Mouse (Mus musculus) myocyte (in vitro differentiated cells): Measurements from ENCODE around the gene Rc3h1. TPM values are rescaled to one million over a fixed set of nuclear protein-coding genes. Genes with fewer than 3 reads are reported as not detected.
"Not testable (repeated sequence)": the region's sequence is repeated elsewhere in the genome, so short reads cannot be mapped to it uniquely, and the experiment has no call there.

Experiments
- H3K27me3 ChIP-seq: one replicate; pipeline ENCODE4 v1.6.1; 2011; ENCODE audit not compliant: control insufficient read depth, insufficient read depth, insufficient read length
- H3K36me3 ChIP-seq: one replicate; pipeline ENCODE4 v1.6.1; 2011; ENCODE audit not compliant: control insufficient read depth, insufficient read depth
- H3K4me2 ChIP-seq: one replicate; pipeline ENCODE4 v1.6.1; 2011; ENCODE audit warnings: low read depth, control low read depth
- H3K4me3 ChIP-seq: one replicate; pipeline ENCODE4 v1.5.1; 2011; ENCODE audit warnings: mild to moderate bottlenecking, control low read depth, moderate library complexity
- H3K79me2 ChIP-seq: one replicate; pipeline ENCODE4 v1.6.1; 2011; ENCODE audit not compliant: control insufficient read depth, insufficient read depth
- H3ac ChIP-seq: one replicate; pipeline ENCODE4 v1.6.1; 2011; ENCODE audit not compliant: control insufficient read depth, insufficient read length
- CEBPB ChIP-seq: IDR thresholded peaks from 2 replicates; pipeline ENCODE4 v1.6.1; 2011; ENCODE audit warnings: mild to moderate bottlenecking, moderate library complexity; ENCODE audit not compliant: poor library complexity, insufficient read depth, severe bottlenecking
- E2F4 ChIP-seq: IDR thresholded peaks from one replicate; pipeline ENCODE4 v1.6.1; 2011; ENCODE audit warnings: mild to moderate bottlenecking, control low read depth, moderate library complexity; ENCODE audit not compliant: insufficient read depth
- MAX ChIP-seq: IDR thresholded peaks from one replicate; pipeline ENCODE4 v1.6.1; 2011; ENCODE audit warnings: low read depth, mild to moderate bottlenecking, control low read depth
- MYOD1 ChIP-seq, 3 experiments: IDR thresholded peaks; one replicate each; pipeline ENCODE4 v1.6.1; 2011; ENCODE audit warnings: control low read depth in 2 of 3, low read depth in 2 of 3, mild to moderate bottlenecking in 2 of 3, moderate library complexity in 1 of 3; ENCODE audit not compliant: insufficient read length in 2 of 3, control insufficient read depth in 1 of 3
- MYOG ChIP-seq, 3 experiments: IDR thresholded peaks; one replicate each; pipeline ENCODE4 v1.6.1; 2011; ENCODE audit warnings: control low read depth in 2 of 3, low read depth in 2 of 3, mild to moderate bottlenecking in 2 of 3; ENCODE audit not compliant: insufficient read length in 2 of 3, control insufficient read depth in 1 of 3, insufficient read depth in 1 of 3
- POLR2A ChIP-seq: IDR thresholded peaks from one replicate; pipeline ENCODE4 v1.6.1; 2011; ENCODE audit warnings: low read depth, mild to moderate bottlenecking, control low read depth, moderate library complexity; ENCODE audit not compliant: insufficient read length
- POLR2AphosphoS2 ChIP-seq: IDR thresholded peaks from one replicate; pipeline ENCODE4 v1.6.1; 2011; ENCODE audit warnings: low read depth, control low read depth; ENCODE audit not compliant: insufficient read length
- REST ChIP-seq: IDR thresholded peaks from one replicate; pipeline ENCODE4 v1.6.1; 2011; ENCODE audit warnings: mild to moderate bottlenecking, control low read depth, moderate library complexity; ENCODE audit not compliant: insufficient read depth, insufficient read length
- SRF ChIP-seq: IDR thresholded peaks from one replicate; pipeline ENCODE4 v1.6.1; 2011; ENCODE audit warnings: low read depth; ENCODE audit not compliant: control insufficient read depth, insufficient read length
- TCF12 ChIP-seq: IDR thresholded peaks from one replicate; pipeline ENCODE4 v1.6.1; 2011; ENCODE audit warnings: mild to moderate bottlenecking, control low read depth; ENCODE audit not compliant: poor library complexity, insufficient read depth, severe bottlenecking
- TCF3 ChIP-seq: IDR thresholded peaks from one replicate; pipeline ENCODE4 v1.6.1; 2011; ENCODE audit warnings: low read depth, control low read depth; ENCODE audit not compliant: insufficient read length
- USF1 ChIP-seq: IDR thresholded peaks from one replicate; pipeline ENCODE4 v1.6.1; 2011; ENCODE audit warnings: low read depth, mild to moderate bottlenecking, control low read depth, moderate library complexity
- polyA plus RNA-seq: library from polyadenylated mRNA; unstranded; fragments of >200 nt; fragmentation: generic; extraction: Trizol; gene quantifications from one replicate; pipeline ENCODE4 v1.2.1, GENCODE M21; 2012; ENCODE audit warnings: missing spikeins

Gene Rc3h1
- 2.8 TPM for polyA plus RNA-seq

DNA sequence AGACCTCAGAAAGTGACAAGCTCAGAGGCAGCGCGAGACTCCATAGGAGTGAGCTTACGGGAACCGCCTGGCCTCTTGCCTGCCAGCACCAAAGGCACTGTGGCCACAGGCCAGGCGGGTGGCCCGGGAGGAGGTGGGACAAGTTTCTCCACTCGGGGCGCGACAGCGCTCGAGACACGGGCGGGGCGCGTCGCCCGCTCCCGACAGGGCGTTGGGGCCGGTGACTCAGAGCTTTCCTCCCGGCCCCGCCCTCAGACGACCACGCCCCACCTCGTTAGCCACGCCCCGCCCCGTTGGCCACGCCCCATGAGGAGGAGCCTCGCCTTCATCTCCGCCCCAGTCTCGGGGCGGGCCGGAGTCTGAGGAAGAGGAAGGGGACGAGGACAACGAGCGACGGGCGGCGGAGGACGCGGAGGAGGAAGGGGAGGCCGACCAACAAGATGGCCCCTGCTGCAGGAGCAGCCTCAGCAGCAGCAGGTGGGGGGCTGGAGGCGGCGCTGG, at the start of gene Rc3h1:
Gene Rc3h1, plus strand, starts transcription at position 362 of the 501 bp plus-strand sequence.
- peak within 1 kb of the TSS; percentile 79 for H3K4me3 ChIP-seq
- H3ac ChIP-seq, result peak within 1 kb of the TSS; percentile 86
- H3K79me2 ChIP-seq, result peaks cover 43% of the 10 kb centered on the region
- no peaks in the 10 kb centered on the region for H3K27me3 ChIP-seq
- no peaks in the 10 kb centered on the region for H3K36me3 ChIP-seq
- H3K4me2 ChIP-seq, result peak within 1 kb of the TSS; percentile 94
- peak in 1 of 3 experiments; percentile 8 for TF ChIP-seq MYOG (IDR thresholded peaks at IDR 0.05; ENCODE audit: control insufficient read depth in 1 of 3, insufficient read depth in 1 of 3, insufficient read length in 2 of 3, low read depth in 2 of 3)
- peak; percentile 95 for TF ChIP-seq POLR2AphosphoS2
- peak in 1 of 3 experiments; percentile 33 for TF ChIP-seq MYOD1 (IDR thresholded peaks at IDR 0.05; ENCODE audit: control insufficient read depth in 1 of 3, insufficient read length in 2 of 3, low read depth in 2 of 3)
- no peak for TF ChIP-seq TCF3
- TF ChIP-seq TCF12, result no peak
- TF ChIP-seq POLR2A, result peak; percentile 90

- Histone ChIP-seq H3K79me2 (no peaks in the 10 kb centered on the region), H3K27me3 (no peaks in the 10 kb centered on the region), H3ac (no peak overlapping the region), H3K4me3 (no peak overlapping the region), H3K36me3 (no peaks in the 10 kb centered on the region), H3K4me2 (no peak overlapping the region)
- TF ChIP-seq REST (no peak), SRF (no peak), TCF3 (no peak)
Measured at GRCm38 (mm10) chr1:160858132-160858531, 48.1 kb upstream of the Rc3h1 start.

- H3K79me2 ChIP-seq, H3ac ChIP-seq, H3K4me3 ChIP-seq, H3K4me2 ChIP-seq, H3K36me3 ChIP-seq, H3K27me3 ChIP-seq: not testable (repeated sequence)
Measured at GRCm38 (mm10) chr1:160859874-160860273, 46.3 kb upstream of the Rc3h1 start.

DNA sequence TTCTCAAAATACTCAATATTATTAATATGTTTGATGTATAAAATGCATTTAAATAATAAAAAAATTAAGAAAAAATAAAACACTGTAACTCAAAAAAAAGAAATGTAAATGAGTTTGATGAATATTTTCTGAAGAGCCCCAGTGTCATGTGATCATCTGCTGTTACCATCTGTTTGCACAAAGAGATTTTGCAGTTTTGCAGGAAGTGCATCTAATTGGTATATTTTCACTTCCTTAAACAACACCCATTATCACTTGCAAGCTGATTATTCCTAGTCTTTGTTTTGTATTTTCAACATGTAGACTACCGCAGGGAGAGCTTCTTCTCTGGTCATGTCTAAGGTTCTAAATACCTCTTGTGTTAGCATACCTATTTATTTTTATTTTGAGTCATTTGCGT, 45.1 kb upstream of the Rc3h1 start:
- TF ChIP-seq E2F4, result no peak
- TF ChIP-seq POLR2AphosphoS2, result no peak
- no peak for TF ChIP-seq TCF12
- TF ChIP-seq REST, result no peak
- no peak for TF ChIP-seq SRF
- no peak for TF ChIP-seq CEBPB
- TF ChIP-seq TCF3, result no peak
- TF ChIP-seq USF1, result no peak
- TF ChIP-seq POLR2A, result no peak
- TF ChIP-seq MAX, result no peak
- no peak for TF ChIP-seq MYOD1 (IDR thresholded peaks at IDR 0.05; ENCODE audit: control insufficient read depth in 1 of 3, insufficient read length in 2 of 3, low read depth in 2 of 3)
- TF ChIP-seq MYOG (IDR thresholded peaks at IDR 0.05; ENCODE audit: control insufficient read depth in 1 of 3, insufficient read depth in 1 of 3, insufficient read length in 2 of 3, low read depth in 2 of 3), result no peak
- H3K4me3 ChIP-seq, result no peak overlapping the region
- no peak overlapping the region for H3K4me2 ChIP-seq
- H3K36me3 ChIP-seq, result no peaks in the 10 kb centered on the region
- no peak overlapping the region for H3ac ChIP-seq
- H3K79me2 ChIP-seq, result no peaks in the 10 kb centered on the region
- H3K27me3 ChIP-seq, result no peaks in the 10 kb centered on the region

DNA sequence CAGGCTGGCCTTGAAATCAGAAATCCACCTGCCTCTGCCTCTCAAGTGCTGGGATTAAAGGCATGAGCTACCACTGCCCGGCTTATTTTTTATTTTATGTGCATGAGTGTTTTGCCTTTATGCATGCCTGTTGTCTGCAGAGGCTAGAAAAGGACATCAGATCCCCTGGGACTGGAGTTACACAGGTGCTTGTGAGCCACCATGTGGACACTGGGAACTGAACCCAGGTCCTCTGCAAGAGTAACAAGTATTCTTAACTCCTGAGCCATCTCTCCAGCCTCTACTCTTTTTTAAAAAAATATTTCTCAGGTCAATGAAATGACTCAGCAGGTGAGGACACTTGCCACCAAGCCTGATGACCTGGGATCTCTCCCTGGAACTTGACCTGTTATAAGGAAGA, 44.6 kb upstream of the Rc3h1 start:
- H3K79me2 ChIP-seq, result no peaks in the 10 kb centered on the region
- H3K27me3 ChIP-seq, result no peaks in the 10 kb centered on the region
- no peak overlapping the region for H3K4me3 ChIP-seq
- TF ChIP-seq POLR2A (no peak), MYOG (IDR thresholded peaks at IDR 0.05; ENCODE audit: control insufficient read depth in 1 of 3, insufficient read depth in 1 of 3, insufficient read length in 2 of 3, low read depth in 2 of 3) (no peak), E2F4 (no peak), MYOD1 (IDR thresholded peaks at IDR 0.05; ENCODE audit: control insufficient read depth in 1 of 3, insufficient read length in 2 of 3, low read depth in 2 of 3) (no peak), USF1 (no peak), POLR2AphosphoS2 (no peak), CEBPB (no peak), TCF12 (no peak), MAX (no peak), TCF3 (no peak), SRF (no peak)
- no peak overlapping the region for H3K4me2 ChIP-seq
- H3ac ChIP-seq, result no peak overlapping the region
- no peaks in the 10 kb centered on the region for H3K36me3 ChIP-seq
